Mouse (Mus musculus) embryo, embryonic 10 days (tissue): ENCODE data around the gene Ppp1r3d.
A peak's percentile ranks its signal among the peaks of the same experiment; 100 is the strongest.

Source experiments
- DNase-seq: peaks from one replicate; pipeline ENCODE4 v3.0.0-alpha.2; 2015; ENCODE audit warnings: low spot score

Gene Ppp1r3d

DNA sequence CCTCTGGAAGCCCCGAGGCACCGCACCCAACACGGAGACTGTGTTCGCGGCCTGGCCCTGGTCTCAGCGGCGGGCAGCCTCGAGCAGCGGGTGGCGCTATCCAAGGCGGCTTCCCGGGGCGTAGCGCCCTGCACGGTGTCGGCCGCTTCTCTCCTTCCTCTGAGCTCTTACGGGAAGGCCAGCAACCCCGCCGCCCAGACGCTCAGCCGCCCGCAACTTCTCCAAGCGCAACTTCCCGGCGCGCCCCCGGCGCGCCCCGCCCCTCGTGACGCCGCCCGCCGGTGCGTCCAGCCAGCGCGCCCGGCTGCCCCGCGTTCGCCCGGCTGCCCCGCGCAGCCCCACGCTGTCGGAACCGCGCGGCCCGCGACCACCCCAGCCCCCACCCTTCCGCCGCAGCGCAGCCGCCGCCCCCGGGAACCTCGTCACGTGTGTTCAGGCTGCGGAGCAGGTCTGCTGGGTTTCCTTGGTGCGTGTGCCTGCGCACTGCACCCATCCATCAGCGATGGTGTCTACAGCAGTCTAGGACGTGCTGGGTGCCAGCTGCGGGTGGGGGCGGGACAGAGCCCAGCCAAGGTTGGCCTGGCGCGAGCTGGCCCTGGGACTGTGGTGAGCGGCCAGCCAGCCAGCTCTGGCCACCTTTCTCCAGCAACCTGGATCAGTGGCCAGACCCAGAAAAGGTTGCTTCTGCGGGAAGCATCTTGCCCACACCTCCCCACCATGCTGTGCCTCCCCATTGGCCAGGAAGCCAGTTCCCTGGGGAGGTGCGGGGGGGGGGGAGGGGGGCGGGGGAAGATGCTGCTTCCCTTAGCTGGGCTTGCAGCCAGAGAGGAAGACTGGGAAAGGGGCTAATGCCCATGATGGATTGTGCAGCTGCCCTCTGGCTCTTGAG lies at the start of gene Ppp1r3d, which contains the start of gene Fam217b:
TSS of gene Ppp1r3d (minus strand) at position 212 of the 889 bp plus-strand sequence.
TSS of gene Fam217b (plus strand) at position 264 of the 889 bp plus-strand sequence.
- DNase-seq, result peak; percentile 57

- DNase-seq, result no peak
Measured at GRCm38 (mm10) chr2:178460353-178460752, 46.1 kb upstream of the Ppp1r3d start.

DNA sequence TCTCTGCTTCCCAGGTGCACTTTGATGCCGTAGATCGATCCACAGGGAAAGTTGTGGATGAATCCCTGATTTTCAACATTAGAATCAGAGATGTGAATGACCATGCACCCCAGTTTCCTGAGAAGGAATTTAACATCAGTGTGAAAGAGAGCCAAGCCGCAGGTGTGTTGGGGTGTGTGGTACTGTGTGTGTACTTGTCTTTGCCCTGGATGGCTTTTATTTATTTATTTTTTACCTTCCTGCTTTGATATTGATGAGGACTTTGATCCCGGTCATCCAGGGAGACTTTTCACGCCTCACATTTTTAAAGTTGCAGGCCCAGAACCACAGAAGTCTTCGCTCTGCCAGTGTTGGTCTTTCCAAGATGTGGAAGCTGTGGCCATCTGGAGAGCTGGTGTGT lies 43.1 kb upstream of the Ppp1r3d start:
- no peak for DNase-seq

- DNase-seq, result peak; percentile 58
Measured at GRCm38 (mm10) chr2:178454664-178455516, 40.6 kb upstream of the Ppp1r3d start.

DNA sequence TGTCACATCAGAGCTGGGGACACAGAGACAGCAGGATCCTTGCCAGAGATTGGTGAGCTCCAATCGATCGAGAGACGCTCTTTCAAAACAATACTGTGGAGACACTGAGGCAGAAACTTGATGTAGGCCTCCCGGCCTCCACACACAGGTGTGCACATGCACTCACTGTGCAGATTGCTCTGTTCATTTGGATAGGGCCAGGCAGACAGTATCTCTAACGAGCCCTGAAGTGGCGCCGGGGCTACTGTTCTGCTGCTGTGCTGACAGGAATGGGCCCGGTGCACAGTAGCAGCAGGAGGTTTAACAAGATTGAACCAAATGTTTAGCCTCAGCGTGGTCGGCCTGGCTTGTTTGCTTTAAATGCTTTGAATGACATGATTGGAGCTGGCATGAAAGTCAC lies 36.7 kb upstream of the Ppp1r3d start:
- no peak for DNase-seq

GRCm38 (mm10) chr2:178450236-178450635 lies 36.0 kb upstream of the Ppp1r3d start:
- no peak for DNase-seq

- no peak for DNase-seq
Measured at GRCm38 (mm10) chr2:178449386-178449785, 35.1 kb upstream of the Ppp1r3d start.

DNA sequence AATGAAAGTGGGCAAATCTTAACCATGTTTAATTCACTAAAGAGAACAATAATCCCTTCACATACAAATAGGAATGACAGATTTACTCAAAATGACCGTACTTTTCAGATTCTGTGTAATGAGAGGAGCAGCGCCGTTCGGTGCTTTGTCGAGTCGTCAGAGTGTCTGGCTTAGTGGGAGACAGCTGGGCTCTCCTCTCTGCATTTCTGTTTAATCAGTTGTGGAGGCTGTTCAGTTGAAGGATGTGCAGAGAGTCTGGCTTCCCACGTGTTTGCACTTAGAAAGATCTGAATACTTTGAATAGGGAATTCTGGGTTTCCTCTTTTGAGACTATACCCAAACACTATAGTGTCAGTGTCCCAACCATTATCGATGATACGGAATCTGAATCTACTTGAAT lies 23.0 kb upstream of the Ppp1r3d start:
- DNase-seq, result no peak

DNA sequence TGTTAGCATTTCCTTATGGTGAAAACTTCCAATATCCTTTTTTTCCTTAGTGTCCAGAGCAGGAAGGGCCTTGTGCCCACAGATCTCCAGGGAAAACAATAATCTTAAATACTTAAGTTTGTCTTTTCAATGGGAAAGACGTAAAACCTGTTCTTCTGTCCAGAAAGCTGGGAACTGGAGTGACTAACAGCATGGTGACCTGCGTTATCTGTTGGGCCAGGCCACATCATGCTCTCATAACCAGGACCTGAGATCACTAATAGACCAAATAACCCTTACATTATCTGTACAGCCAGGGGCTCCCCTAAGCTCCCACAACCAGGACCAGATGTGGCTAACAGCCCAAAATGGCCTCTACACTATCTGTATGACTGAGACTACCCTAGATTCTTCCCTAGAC lies 19.6 kb upstream of the Ppp1r3d start:
- DNase-seq, result no peak

GRCm38 (mm10) chr2:178433495-178433894 lies 19.2 kb upstream of the Ppp1r3d start:
- DNase-seq, result no peak

GRCm38 (mm10) chr2:178430231-178430630 lies 16.0 kb upstream of the Ppp1r3d start, which contains the start of gene Cdh26:
TSS of gene Cdh26 (plus strand) at chr2:178430531.
- no peak for DNase-seq

GRCm38 (mm10) chr2:178429426-178429825 lies 15.2 kb upstream of the Ppp1r3d start:
- DNase-seq, result no peak

DNA sequence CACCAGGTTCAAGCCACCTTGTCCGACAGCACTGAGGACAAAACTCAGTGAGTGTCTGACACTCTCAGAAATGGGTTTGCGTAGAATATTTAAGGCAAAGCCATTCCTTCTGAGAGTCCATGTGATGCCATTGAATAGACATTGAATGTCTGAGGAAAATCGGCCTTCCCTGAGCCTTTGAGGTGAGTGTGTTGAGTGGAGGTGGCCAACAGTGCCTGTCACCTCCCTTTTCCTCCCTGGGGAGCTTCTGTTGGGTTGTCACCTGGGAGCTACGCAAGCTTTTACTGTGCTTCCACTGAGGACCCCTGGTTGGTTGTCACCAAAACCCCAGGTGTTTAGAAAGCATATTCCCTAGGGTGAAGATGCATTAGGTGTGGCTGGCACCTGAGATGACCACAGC lies 14.4 kb upstream of the Ppp1r3d start:
- DNase-seq, result no peak

- DNase-seq, result no peak
Measured at GRCm38 (mm10) chr2:178428183-178428582, 13.9 kb upstream of the Ppp1r3d start.

DNA sequence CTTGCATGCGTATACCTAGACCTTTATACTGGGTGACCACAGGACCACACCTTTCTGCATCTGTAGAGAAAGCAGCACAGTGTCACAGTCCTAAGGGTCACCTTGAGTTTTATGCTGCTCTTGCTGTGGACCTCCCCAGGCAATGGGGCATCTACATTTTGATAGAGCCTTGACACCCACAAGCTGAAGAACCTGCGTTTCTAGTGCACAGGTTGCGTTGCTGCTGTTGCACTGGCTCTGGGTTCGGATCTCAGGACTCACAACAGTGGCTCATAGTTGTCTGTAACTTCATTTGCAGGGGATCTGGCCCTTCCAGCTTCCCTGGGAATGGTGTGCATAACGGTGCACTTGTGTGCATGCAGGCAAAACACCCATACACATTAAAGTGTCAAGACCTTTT lies 12.9 kb upstream of the Ppp1r3d start:
- DNase-seq, result no peak

DNA sequence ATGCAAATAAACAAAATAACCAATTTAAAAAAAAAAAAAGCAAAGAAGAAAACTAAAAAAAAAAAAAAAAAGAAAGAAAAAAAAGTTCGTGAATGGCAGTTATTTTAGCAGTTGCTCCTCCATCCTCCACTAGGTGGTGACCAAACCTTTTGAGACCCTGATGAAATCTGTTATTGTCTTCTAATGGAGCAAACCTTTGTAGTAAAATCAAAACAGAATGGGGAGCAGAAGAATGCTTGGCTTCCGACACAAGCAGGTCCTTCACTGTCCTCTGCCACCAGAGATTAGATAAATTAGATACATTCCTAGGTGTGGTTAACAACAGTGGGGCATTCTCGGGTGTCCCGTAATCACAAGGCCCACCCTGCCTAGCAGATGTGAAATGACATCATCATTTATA lies 12.0 kb upstream of the Ppp1r3d start:
- DNase-seq, result peak; percentile 61

DNA sequence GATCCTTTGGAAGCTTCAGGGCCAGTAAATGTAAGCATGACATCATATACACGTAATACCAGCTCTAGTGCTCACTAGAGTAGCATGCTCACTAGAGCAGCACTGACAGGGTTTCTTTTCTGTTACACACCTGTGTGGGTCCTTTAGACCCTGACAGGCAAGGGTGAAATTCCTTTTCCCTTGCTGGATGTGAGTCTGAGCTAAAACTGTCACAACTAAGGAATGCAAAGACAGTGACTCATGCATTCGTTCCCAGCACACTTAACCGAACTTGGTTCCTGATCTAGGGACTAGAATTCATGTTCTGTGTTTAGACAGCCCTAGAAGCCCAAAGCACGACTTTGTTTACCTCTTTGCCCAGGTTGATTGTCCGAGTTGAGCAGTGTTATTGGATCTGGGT lies 9.0 kb upstream of the Ppp1r3d start:
- no peak for DNase-seq

DNA sequence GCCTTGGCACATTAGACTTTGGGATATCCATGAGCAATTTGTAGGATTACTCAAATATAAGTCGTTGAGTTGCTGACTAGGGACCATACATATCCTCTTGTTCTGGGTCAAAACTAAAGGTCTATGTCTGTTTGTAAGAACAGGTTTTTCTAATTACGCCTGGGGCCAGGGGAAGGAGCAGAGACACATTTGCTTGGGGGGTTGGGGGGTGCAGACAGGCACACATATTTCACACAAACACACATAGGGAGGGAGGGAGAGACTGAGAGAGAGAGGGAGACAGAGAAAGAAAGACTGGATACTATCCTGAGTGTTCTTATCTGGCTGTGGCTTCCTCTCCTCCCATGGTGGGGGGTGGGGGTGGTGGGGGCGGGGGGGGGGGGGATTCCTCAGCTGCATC lies 7.9 kb upstream of the Ppp1r3d start:
- peak; percentile 25 for DNase-seq

- DNase-seq, result no peak
Measured at GRCm38 (mm10) chr2:178421603-178422002, 7.3 kb upstream of the Ppp1r3d start.

DNA sequence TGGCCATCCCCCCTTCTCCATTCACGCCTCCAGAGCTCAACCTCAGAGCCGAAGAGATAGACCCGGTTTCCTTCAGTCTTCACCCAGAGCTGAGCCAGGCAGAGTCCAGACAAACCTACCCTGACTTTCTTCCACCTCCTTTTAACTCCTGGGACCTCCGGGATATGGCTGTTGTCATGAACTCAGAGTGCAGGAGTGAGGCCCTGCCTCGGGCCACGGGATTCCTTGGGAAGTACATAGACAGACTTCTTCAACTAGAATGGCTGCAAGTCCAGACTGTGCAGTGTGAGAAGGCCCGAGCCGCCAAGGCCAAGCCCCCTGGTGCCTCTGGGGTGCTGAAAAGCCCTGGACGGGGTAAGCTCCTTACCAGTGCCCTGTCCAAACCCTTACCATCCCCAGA lies 6.3 kb upstream of the Ppp1r3d start:
- DNase-seq, result no peak

- no peak for DNase-seq
Measured at GRCm38 (mm10) chr2:178416970-178417369, 2.7 kb upstream of the Ppp1r3d start.

- no peak for DNase-seq
Measured at GRCm38 (mm10) chr2:178416427-178416826, 2.2 kb upstream of the Ppp1r3d start.

GRCm38 (mm10) chr2:178415150-178415448 lies 827 bp upstream of the Ppp1r3d start:
- DNase-seq, result no peak
